Mouse (Mus musculus) stomach, embryonic 16.5 days (tissue): Measurements from ENCODE around the gene Lrrc49. TPM values are rescaled to one million over a fixed set of nuclear protein-coding genes. Genes with fewer than 3 reads are reported as not detected.

Experiments
- ATAC-seq: fragments of 200-750 bp; cut with Nextera tagmentation; 2 replicates; pipeline ENCODE4 v1.8.0; 2017; ENCODE audit warnings: moderate number of reproducible peaks, moderate TSS enrichment; ENCODE audit not compliant: insufficient read depth, low FRiP score
- H3K27ac ChIP-seq: fragments of 300-500 bp; sonication (generic); 2 replicates; pipeline ENCODE4 v1.5.1; 2014; ENCODE audit warnings: low read length
- H3K27me3 ChIP-seq: fragments of 300-500 bp; sonication (generic); 2 replicates; pipeline ENCODE4 v1.6.1; 2014; ENCODE audit warnings: low read length, control low read depth, mixed read lengths; ENCODE audit not compliant: control insufficient read depth, insufficient read depth
- H3K36me3 ChIP-seq: fragments of 300-500 bp; sonication (generic); 2 replicates; pipeline ENCODE4 v1.6.1; 2014; ENCODE audit warnings: low read length; ENCODE audit not compliant: control insufficient read depth, insufficient read depth
- H3K4me1 ChIP-seq: fragments of 300-500 bp; sonication (generic); 2 replicates; pipeline ENCODE4 v1.6.1; 2014; ENCODE audit warnings: low read length, control low read depth, mixed read lengths; ENCODE audit not compliant: control insufficient read depth, insufficient read depth
- H3K4me2 ChIP-seq: fragments of 300-500 bp; sonication (generic); 2 replicates; pipeline ENCODE4 v1.6.1; 2014; ENCODE audit warnings: low read depth, low read length, mixed read lengths
- H3K4me3 ChIP-seq: fragments of 300-500 bp; sonication (generic); replicated peaks from 2 replicates; pipeline ENCODE4 v1.5.1; 2014; ENCODE audit warnings: mild to moderate bottlenecking, low read length
- H3K9ac ChIP-seq: fragments of 300-500 bp; sonication (generic); 2 replicates; pipeline ENCODE4 v1.6.1; 2014; ENCODE audit warnings: low read length
- H3K9me3 ChIP-seq: fragments of 300-500 bp; sonication (generic); replicated peaks from 2 replicates; pipeline ENCODE4 v1.6.1; 2016; ENCODE audit warnings: low read length, control low read depth; ENCODE audit not compliant: control insufficient read depth
- WGBS: fragments of 180-500 bp; shearing (Covaris S2); extraction: QIAGEN DNeasy Blood & Tissue Kit; methylation state at CpG from one replicate; pipeline ENCODE4 v1.1.7; 2014; 5-methylcytosine and 5-hydroxymethylcytosine counted together
- polyA plus RNA-seq: library from polyadenylated mRNA; unstranded; fragments of >200 nt; fragmentation: Nextera tagmentation; extraction: Ambion mirVana; gene quantifications from 2 replicates; pipeline ENCODE4 v1.2.1, GENCODE M21; 2015

Lrrc49 gene
- 17.7 and 19.0 TPM in 2 replicates for polyA plus RNA-seq

DNA sequence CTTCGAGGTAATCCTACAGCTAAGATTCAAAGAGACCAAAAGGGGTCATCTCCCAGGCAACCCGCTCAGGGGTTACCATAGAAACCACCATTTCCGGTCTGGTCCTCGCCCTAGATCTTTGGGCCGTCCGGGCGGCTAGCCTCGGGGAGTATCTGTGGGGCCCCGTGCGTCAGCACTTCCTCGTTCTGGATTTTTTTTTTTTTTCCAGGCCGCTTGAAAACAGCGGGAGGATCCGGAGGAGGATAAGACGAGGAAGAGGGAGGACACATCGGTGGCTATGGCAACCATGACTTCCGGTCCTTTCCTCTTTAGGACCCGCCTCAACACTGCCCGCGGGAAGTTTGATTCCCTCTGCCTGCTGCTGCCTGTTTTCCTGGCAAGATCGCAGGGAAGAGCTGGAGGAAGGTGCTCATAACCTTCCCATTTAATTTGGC is at the start of gene Lrrc49:
TSS of gene Lrrc49 (minus strand) at position 268 of the 434 bp plus-strand sequence.
- Histone ChIP-seq H3K4me3 (peak within 1 kb of the TSS; percentile 62), H3K4me1 (0 out of 2 replicates have a peak, but pooled peaks cover 4% of the 10 kb centered on the region), H3K36me3 (no peaks in the 10 kb centered on the region; the same call in 1 of the 2 replicates), H3K9ac (peak within 1 kb of the TSS; percentile 69), H3K27ac (peak within 1 kb of the TSS; percentile 86), H3K27me3 (no peaks in the 10 kb centered on the region), H3K9me3 (no peaks in the 10 kb centered on the region), H3K4me2 (peak within 1 kb of the TSS; percentile 70)
- ATAC-seq = peak; percentile 91
- WGBS = under 1% methylated on average over 21 of the region's 21 CpGs

DNA sequence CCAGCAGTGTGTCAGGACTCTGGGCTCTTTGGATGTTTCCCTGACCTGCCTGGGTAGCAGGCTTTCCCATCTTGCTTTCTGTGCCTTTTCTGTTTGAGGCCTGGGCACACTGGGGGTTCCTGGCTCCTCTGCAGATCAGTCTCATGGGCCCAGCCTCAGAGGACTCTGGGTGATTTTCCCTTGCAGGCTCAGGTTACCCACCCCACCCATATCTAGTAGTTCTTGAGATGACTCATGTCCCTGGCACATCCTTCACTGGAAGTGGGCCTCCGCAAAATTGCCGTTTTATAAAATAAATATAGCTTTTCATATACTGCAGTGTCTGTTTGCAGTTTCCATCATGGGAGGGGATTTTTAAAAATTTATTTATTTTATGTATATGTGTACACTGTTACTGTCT is 46.4 kb upstream of the Lrrc49 start:
- Histone ChIP-seq H3K4me3 (no peak overlapping the region), H3K4me1 (no peaks in the 10 kb centered on the region), H3K27me3 (no peaks in the 10 kb centered on the region), H3K4me2 (no peak overlapping the region), H3K9me3 (no peaks in the 10 kb centered on the region), H3K36me3 (no peaks in the 10 kb centered on the region), H3K27ac (no peak overlapping the region), H3K9ac (no peak overlapping the region)
- WGBS = 76% methylated on average over 2 of the region's 2 CpGs
- no peak for ATAC-seq

DNA sequence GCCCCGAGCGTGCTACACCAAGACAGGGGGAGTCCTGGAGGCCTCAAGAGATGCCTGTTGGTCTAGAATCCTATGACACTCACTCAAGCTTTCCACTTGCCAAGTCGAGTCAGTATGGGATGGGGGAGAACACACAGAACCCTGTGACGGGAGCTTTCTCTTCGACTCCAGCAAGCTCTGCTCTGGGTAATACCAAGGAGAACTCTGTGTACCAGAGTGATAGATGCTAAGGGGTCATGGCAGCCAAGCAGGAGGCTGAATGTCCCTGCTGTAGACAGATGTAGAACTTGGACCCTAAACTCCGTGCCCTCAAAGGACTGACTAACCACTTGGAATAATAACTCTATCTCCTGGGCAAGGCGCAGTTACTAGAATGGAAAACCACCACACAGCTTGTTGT is 37.0 kb upstream of the Lrrc49 start:
- Histone ChIP-seq H3K4me3 (no peak overlapping the region), H3K4me1 (no peaks in the 10 kb centered on the region), H3K9ac (no peak overlapping the region), H3K36me3 (no peaks in the 10 kb centered on the region), H3K9me3 (no peaks in the 10 kb centered on the region), H3K27me3 (no peaks in the 10 kb centered on the region), H3K4me2 (no peak overlapping the region), H3K27ac (no peak overlapping the region)
- ATAC-seq = no peak
- 92% methylated on average over 7 of the region's 7 CpGs for WGBS

DNA sequence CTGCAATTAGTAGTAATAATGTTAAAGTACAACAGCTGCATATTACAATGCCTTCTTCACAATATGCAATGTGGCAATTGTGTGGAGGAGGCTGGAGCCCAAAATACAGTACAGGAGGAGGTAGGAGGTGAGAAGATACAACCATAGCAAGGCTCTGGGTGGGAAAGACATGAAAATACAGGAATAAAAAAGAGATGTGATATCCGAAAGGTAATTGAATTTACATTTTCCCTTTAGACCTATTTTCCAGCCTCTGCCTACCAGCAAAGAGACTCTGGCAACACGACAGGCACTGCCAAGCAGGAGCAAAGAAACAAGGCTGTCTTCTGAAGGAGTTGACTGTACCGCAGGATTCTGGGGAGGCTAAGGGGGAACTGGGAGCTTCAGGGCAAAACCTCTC is 31.7 kb upstream of the Lrrc49 start:
- no peaks in the 10 kb centered on the region for H3K9me3 ChIP-seq
- 83% methylated on average over 3 of the region's 3 CpGs for WGBS
- no peaks in the 10 kb centered on the region for H3K36me3 ChIP-seq
- H3K27ac ChIP-seq = no peak overlapping the region
- H3K4me3 ChIP-seq = no peak overlapping the region
- H3K27me3 ChIP-seq = no peaks in the 10 kb centered on the region
- no peaks in the 10 kb centered on the region for H3K4me1 ChIP-seq
- no peak overlapping the region for H3K4me2 ChIP-seq
- no peak overlapping the region for H3K9ac ChIP-seq
- no peak for ATAC-seq

DNA sequence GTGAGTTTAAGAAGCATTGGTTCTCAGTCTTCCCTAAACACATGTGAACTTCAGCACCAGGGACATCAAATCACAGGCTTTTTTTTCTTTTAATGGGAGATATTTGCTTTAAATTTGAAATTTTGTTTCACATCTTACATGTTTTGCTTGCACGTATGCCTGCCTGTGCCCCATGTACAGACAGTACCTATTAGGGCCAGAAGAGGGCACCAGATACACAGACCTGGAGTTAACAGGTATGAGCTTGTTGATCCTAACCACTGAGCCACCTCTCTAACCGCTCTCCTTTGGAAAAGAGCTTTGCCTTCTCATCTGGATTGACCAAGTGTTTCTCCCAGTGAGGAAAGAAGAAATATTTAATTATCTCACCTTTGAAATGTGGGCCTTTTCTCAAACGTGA is 30.3 kb upstream of the Lrrc49 start:
- WGBS = 63% methylated on average over 3 of the region's 3 CpGs
- H3K27ac ChIP-seq = no peak overlapping the region

DNA sequence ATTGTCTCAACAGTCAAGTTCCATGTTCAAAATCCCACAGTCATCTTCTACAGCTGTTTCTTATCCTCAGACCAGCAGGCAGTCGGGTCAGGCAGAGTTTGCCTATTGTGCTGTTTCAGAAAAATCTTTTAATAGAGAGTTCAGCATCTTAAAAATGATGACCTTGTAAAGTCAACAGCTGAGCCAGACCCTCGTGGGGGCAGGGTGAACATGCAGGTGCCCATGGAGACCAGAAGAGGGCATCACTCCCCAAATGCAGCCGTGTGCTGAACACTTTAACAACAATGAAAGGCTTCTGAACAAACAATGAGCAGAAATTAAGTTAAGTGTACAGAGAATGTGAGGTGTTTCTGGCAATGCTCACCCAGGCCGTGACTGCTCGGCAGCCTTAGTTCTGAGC is 27.9 kb upstream of the Lrrc49 start:
- whole genome bisulfite sequencing = 47% methylated on average over 5 of the region's 5 CpGs
- no peak for ATAC-seq
- H3K4me3 ChIP-seq = no peak overlapping the region

More for the DNA sequence above, 30.3 kb upstream of the Lrrc49 start:
- H3K9ac ChIP-seq = no peak overlapping the region
- H3K4me3 ChIP-seq = no peak overlapping the region
- no peaks in the 10 kb centered on the region for H3K36me3 ChIP-seq
- no peaks in the 10 kb centered on the region for H3K4me1 ChIP-seq
- H3K4me2 ChIP-seq = no peak overlapping the region
- H3K9me3 ChIP-seq = no peaks in the 10 kb centered on the region
- no peak for ATAC-seq
- no peaks in the 10 kb centered on the region for H3K27me3 ChIP-seq

DNA sequence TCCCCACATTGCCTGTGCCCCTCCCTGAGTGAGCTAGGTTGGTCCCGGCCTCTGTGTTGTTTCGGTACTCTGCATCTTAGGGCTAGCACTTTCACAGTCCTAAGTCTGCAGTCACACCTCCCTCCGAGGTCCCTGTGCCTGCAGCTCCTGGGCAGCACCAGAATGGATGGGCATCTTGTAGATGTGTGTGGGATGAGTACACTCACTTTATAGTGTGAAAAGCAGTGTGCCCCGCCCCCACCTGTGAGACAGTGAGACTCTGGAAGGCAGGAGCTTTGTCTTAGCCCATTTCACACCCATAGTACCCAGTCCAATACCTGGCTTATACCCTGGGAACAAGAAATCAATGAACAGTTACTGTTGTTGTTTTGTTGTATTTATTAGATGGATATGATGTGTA is 27.3 kb upstream of the Lrrc49 start:
- Histone ChIP-seq H3K27ac (no peak overlapping the region), H3K4me3 (no peak overlapping the region), H3K4me2 (no peak overlapping the region), H3K9me3 (no peaks in the 10 kb centered on the region), H3K36me3 (no peaks in the 10 kb centered on the region), H3K27me3 (no peaks in the 10 kb centered on the region), H3K9ac (no peak overlapping the region), H3K4me1 (no peaks in the 10 kb centered on the region)
- 83% methylated on average over 4 of the region's 4 CpGs for WGBS
- ATAC-seq = no peak

More for the DNA sequence above, 27.9 kb upstream of the Lrrc49 start:
- H3K36me3 ChIP-seq = no peaks in the 10 kb centered on the region
- H3K9me3 ChIP-seq = no peaks in the 10 kb centered on the region
- H3K4me1 ChIP-seq = no peaks in the 10 kb centered on the region
- H3K9ac ChIP-seq = no peak overlapping the region
- no peak overlapping the region for H3K4me2 ChIP-seq
- no peak overlapping the region for H3K27ac ChIP-seq
- H3K27me3 ChIP-seq = no peaks in the 10 kb centered on the region

DNA sequence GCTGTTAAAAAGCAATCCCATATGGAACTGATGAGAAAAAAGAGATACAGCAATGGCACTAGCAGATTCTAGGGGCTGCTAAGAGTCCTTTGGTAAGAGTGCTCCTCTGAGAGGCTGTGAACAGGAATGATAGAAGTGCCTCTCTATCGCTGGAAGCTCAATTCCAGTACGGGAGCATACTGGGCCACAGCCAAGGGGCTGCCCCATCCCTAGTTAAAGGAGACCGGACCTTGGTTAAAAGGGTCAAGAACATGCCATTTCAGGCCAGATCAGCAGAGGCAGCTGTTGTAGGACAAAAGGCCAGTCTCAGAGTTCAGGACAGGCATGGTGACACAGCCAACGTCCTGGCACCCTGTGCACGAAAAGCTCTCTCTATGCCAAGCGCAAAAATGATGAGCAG is 26.2 kb upstream of the Lrrc49 start:
- no peaks in the 10 kb centered on the region for H3K36me3 ChIP-seq
- ATAC-seq = no peak
- H3K9me3 ChIP-seq = no peaks in the 10 kb centered on the region
- no peaks in the 10 kb centered on the region for H3K4me1 ChIP-seq
- no peak overlapping the region for H3K4me3 ChIP-seq
- H3K4me2 ChIP-seq = peak overlapping the region; percentile 91; the same call in 1 of the 2 replicates
- 77% methylated on average over 6 of the region's 6 CpGs for WGBS
- H3K27me3 ChIP-seq = no peaks in the 10 kb centered on the region
- H3K27ac ChIP-seq = no peak overlapping the region
- H3K9ac ChIP-seq = no peak overlapping the region

DNA sequence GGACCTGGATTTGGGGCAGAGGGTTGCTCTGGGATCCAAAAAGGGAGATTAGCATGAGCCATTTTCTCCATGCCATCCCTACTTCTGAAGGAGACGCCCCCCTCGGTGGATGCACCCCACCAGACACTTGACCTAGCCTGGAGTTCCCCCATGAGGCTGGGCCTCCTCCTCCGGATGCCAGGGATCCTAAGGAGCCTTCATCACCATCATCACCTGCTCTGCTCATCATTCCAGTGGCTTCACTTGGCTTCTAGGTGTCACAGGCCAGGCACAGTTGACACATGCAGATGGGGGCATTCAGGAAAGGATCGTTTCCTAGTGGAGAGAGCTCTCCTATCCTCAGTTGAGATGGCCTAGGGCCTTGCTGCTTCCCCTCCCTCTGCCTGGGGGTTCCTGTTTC is 25.7 kb upstream of the Lrrc49 start:
- H3K27ac ChIP-seq = no peak overlapping the region
- peak overlapping the region; percentile 62 for H3K4me3 ChIP-seq
- no peaks in the 10 kb centered on the region for H3K27me3 ChIP-seq
- ATAC-seq = no peak
- H3K9me3 ChIP-seq = no peaks in the 10 kb centered on the region
- WGBS = 54% methylated on average over 4 of the region's 4 CpGs
- H3K4me2 ChIP-seq = peak overlapping the region; percentile 91
- no peaks in the 10 kb centered on the region for H3K4me1 ChIP-seq
- H3K36me3 ChIP-seq = no peaks in the 10 kb centered on the region
- H3K9ac ChIP-seq = peak overlapping the region; percentile 81; the same call in 1 of the 2 replicates
